Mouse (Mus musculus) G1E (cell line): ENCODE measurements around the gene Rgp1. TPM values are rescaled to one million over a fixed set of nuclear protein-coding genes. Genes with fewer than 3 reads are reported as not detected.

Experiments
- ATAC-seq: 2 replicates; pipeline ENCODE4 v1.8.0; 2016; ENCODE audit warnings: mild to moderate bottlenecking; ENCODE audit not compliant: insufficient number of reproducible peaks, poor library complexity, low FRiP score, severe bottlenecking; ENCODE audit errors: extremely low read depth
- DNase-seq: peaks from one replicate; pipeline ENCODE4 v3.0.0; 2012; ENCODE audit warnings: low spot score
- H3K27me3 ChIP-seq: 2 replicates; pipeline ENCODE4 v1.6.1; 2012; ENCODE audit warnings: mild to moderate bottlenecking, low read length, inconsistent platforms; ENCODE audit not compliant: insufficient read depth
- H3K36me3 ChIP-seq: replicated peaks from 2 replicates; pipeline ENCODE3; 2012; ENCODE audit warnings: mild to moderate bottlenecking, inconsistent platforms
- H3K4me1 ChIP-seq: 2 replicates; pipeline ENCODE4 v1.6.1; 2012; ENCODE audit warnings: low read depth, low read length, inconsistent platforms, mixed read lengths; ENCODE audit not compliant: insufficient read depth
- H3K4me3 ChIP-seq: 2 replicates; pipeline ENCODE4 v1.5.1; 2012; ENCODE audit warnings: low read depth, mild to moderate bottlenecking, inconsistent platforms, low read length, moderate library complexity, mixed read lengths
- H3K9me3 ChIP-seq: replicated peaks from 2 replicates; pipeline ENCODE4 v1.6.1; 2012; ENCODE audit warnings: inconsistent platforms
- CTCF ChIP-seq: IDR thresholded peaks from 2 replicates; pipeline ENCODE4 v1.5.1; 2012; ENCODE audit warnings: low read depth, low read length, inconsistent platforms, mixed read lengths
- GATA1 ChIP-seq: IDR thresholded peaks from 2 replicates; pipeline ENCODE4 v1.6.1; 2012; ENCODE audit warnings: borderline replicate concordance, low read length, inconsistent platforms, mixed read lengths
- GATA2 ChIP-seq: IDR thresholded peaks from 2 replicates; pipeline ENCODE4 v1.6.1; 2012; ENCODE audit warnings: low read depth, low read length, inconsistent platforms, borderline replicate concordance
- POLR2AphosphoS5 ChIP-seq: IDR thresholded peaks from 2 replicates; pipeline ENCODE4 v1.6.1; 2012; ENCODE audit warnings: low read depth, low read length, inconsistent platforms; ENCODE audit not compliant: insufficient replicate concordance
- TAL1 ChIP-seq: conservative IDR thresholded peaks from 2 replicates; pipeline ENCODE4 v1.6.1; 2012; ENCODE audit warnings: low read depth, low read length, inconsistent platforms, mixed read lengths
- polyA plus RNA-seq: library from polyadenylated mRNA; stranded (reverse); fragments of >175 nt; gene quantifications from 2 replicates; pipeline ENCODE4 v1.2.3, GENCODE M21; 2012
- total RNA-seq, 2 experiments: library from RNA; stranded (forward) in 1 of 2; stranded (reverse) in 1 of 2; fragments of 200-1000 nt in 1 of 2; fragments of >200 nt in 1 of 2; fragmentation: Nextera tagmentation in 1 of 2; gene quantifications; 2 replicates each; pipeline ENCODE4 v1.2.3; 2014 to 2017

Rgp1 gene
- total and polyA plus RNA-seq, 3 experiments = 23.2 to 105 (median 48.5) TPM

DNA sequence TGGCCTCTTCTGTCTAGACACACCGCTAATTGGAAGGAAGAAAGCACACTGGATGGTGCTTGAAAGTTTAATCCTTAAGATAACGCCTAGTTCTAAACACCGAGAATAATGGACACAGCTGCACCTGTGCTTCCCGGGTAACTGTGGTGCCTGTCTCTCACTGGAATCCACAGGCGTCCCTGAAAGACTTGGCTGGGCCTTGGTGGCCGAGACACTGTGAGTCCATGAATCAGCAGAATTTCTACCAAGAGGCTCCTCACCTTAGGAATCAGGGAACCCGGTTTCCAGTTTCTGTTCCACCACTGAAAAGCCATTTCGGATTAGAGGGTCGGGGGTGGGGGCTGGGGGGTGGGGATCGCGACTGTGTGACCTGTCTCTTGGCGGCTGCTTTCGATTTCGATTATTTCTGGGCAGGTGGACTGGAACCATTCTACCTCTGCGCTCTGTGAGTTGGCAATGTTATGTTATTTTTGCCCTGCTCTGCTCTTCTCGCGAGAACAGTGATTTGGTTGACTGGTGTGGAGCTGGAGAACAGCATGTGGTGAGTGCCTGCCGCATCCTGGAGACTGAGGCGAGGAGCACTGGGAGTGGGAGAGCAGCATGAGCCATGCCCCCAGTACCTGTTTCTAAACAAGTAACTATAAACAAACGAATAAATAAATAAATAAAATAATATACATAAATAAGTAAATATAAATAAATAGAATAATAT is 50.7 kb downstream of the Rgp1 start:
- Histone ChIP-seq H3K4me1 (peaks cover 26% of the 10 kb centered on the region), H3K27me3 (peaks cover 33% of the 10 kb centered on the region), H3K4me3 (no peak overlapping the region), H3K9me3 (peaks cover 15% of the 10 kb centered on the region), H3K36me3 (no peaks in the 10 kb centered on the region)
- no peak for TF ChIP-seq POLR2AphosphoS5
- no peak for TF ChIP-seq GATA2
- no peak for TF ChIP-seq GATA1
- no peak for TF ChIP-seq TAL1
- no peak for TF ChIP-seq CTCF
- ATAC-seq = no peak
- no peak for DNase-seq

DNA sequence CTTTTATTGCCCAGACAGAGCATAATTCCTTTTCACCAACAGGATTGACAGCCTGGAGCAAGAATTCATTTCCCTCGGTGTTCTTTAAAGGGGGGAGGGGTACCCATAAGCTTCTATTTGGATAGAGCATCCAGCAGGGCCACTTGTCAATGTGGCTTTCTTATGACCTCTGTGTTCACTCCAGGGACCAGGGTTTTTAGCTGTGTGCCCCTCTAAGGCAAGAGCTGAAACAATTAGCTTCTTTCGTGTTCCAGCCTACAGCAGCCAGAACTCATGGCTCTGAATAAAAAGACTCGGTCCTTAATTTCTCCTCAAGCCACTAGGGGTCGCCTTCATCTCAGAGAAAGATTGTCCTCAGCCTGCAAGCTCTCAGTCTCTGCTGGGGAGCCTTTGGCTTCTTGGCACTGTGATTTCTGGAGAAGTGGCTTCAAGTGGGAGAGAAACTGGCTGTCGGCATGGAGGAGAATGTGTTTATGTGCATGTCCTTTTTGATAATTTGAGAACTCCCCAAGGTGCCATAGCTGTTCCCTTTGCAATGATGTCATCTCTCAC is 51.6 kb downstream of the Rgp1 start:
- DNase-seq (peak; percentile 75), ATAC-seq (peak; percentile 34; the same call in 1 of the 2 replicates)
- peaks cover 38% of the 10 kb centered on the region for H3K27me3 ChIP-seq
- peaks cover 26% of the 10 kb centered on the region for H3K4me1 ChIP-seq
- H3K4me3 ChIP-seq = no peak overlapping the region
- no peaks in the 10 kb centered on the region for H3K36me3 ChIP-seq
- no peak for TF ChIP-seq GATA2
- peak; percentile 39; the same call in 1 of the 2 replicates for TF ChIP-seq CTCF
- peaks cover 13% of the 10 kb centered on the region for H3K9me3 ChIP-seq

DNA sequence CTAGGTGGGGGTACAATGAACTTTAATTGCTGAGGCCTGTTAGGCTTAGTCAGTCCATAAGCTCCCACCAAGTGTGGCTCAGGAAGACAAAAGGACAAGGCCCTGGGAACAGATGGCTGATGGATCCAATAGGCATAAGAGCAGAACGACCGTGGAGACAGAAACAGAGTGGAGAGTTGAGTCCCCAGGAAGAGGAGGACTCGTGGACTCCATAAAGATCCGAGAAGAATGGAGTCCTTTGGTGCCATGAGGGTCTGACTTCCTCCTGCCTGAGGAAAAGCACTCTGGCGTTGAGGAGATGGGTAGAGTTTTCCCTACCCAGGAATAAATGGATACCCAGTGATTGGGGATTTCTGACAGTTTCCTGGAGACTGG is 52.1 kb downstream of the Rgp1 start:
- peak overlapping the region; percentile 72; the same call in 1 of the 2 replicates for H3K4me3 ChIP-seq
- peaks cover 44% of the 10 kb centered on the region for H3K27me3 ChIP-seq
- peaks cover 26% of the 10 kb centered on the region for H3K4me1 ChIP-seq
- DNase-seq = no peak
- H3K36me3 ChIP-seq = no peaks in the 10 kb centered on the region
- no peak for ATAC-seq
- TF ChIP-seq POLR2AphosphoS5 (no peak), TAL1 (no peak), GATA1 (no peak), GATA2 (no peak), CTCF (no peak)
- H3K9me3 ChIP-seq = peaks cover 8% of the 10 kb centered on the region

DNA sequence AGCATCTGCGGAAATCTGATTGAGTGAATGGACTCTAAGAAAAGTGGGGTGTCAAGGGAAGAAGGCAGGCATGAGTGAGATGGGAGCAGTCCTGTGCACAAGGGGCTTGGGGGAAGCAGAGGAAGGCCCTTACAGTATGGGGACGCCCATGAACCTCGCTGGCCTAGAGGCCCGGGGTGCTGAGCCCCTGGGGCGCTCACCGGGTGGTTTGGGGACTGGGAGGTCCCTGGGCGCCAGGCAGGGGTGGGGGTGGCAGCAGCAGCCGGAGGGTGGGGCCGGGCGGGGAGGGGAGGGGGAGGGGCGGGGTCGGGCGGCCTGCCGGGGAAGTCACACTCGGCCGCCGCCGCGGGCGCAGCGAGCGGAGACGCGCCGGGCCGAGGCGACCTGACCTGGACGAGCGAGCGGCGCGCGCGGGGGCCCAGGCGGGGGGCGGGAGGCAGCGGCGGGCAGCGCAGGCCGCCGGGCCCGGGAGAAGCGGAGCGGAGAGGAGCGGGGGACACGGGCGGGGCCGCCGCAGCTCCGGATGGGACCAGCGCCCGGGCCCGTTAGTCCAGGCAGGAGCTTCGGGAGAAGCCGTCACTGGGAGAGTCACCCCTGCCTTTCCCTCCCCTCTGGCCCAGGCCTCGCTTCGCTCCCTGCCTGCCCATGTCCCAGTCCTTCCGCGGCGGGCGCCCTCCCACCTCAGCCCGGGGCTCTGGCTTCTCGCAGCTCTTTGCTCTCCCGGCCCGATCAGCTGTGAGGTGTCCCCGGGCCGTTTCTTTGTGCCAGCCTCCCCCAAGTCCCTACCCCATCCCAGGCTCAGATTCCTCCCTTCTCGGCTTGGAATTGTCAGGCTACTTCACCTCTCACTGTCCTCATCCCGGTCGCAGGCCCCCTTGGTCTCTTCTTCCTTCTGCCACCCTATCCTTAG is 52.8 kb downstream of the Rgp1 start, which contains the start of gene Npr2:
Npr2 (plus strand) TSS at position 890 of the 910 bp plus-strand sequence.
- TF ChIP-seq TAL1 (no peak), CTCF (no peak), POLR2AphosphoS5 (no peak), GATA1 (no peak), GATA2 (no peak)
- peaks cover 5% of the 10 kb centered on the region for H3K9me3 ChIP-seq
- no peaks in the 10 kb centered on the region for H3K36me3 ChIP-seq
- DNase-seq = peak; percentile 32
- H3K27me3 ChIP-seq = peaks cover 50% of the 10 kb centered on the region
- ATAC-seq = no peak
- H3K4me3 ChIP-seq = peak within 1 kb of the TSS; percentile 72
- peaks cover 26% of the 10 kb centered on the region for H3K4me1 ChIP-seq

DNA sequence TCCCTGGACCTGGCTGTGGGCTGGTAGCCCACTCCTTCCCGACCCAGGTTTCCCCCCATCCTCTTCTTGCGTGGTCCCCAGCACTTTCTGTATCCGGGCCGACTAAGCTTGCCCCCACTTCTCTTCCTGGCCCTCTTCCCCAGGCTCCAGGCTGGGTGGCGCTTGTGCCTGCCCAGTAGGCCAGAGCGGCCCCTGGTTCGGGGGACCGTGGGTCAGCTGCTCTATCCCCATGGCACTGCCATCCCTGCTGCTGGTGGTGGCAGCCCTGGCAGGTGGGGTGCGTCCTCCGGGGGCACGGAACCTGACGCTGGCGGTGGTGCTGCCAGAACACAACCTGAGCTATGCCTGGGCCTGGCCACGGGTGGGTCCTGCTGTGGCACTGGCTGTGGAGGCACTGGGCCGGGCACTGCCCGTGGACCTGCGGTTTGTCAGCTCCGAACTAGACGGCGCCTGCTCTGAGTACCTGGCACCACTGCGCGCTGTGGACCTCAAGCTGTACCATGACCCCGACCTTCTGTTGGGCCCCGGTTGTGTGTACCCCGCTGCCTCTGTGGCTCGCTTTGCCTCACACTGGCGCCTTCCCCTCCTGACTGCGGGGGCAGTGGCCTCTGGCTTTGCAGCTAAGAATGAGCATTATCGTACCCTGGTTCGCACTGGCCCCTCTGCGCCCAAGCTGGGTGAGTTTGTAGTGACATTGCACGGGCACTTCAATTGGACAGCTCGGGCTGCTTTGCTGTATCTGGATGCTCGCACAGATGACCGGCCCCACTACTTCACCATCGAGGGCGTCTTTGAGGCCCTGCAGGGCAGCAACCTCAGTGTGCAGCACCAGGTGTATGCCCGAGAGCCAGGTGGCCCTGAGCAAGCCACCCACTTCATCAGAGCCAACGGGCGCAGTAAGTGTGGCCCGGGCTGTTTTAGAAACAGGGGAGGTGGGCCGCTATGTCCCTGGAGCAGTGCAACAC is 53.7 kb downstream of the Rgp1 start:
- DNase-seq (no peak), ATAC-seq (no peak)
- no peaks in the 10 kb centered on the region for H3K36me3 ChIP-seq
- peaks cover 26% of the 10 kb centered on the region for H3K4me1 ChIP-seq
- no peaks in the 10 kb centered on the region for H3K9me3 ChIP-seq
- peaks cover 55% of the 10 kb centered on the region for H3K27me3 ChIP-seq
- TF ChIP-seq CTCF (no peak), TAL1 (no peak), GATA2 (no peak), POLR2AphosphoS5 (no peak), GATA1 (no peak)
- H3K4me3 ChIP-seq = peak overlapping the region; percentile 72; the same call in 1 of the 2 replicates

DNA sequence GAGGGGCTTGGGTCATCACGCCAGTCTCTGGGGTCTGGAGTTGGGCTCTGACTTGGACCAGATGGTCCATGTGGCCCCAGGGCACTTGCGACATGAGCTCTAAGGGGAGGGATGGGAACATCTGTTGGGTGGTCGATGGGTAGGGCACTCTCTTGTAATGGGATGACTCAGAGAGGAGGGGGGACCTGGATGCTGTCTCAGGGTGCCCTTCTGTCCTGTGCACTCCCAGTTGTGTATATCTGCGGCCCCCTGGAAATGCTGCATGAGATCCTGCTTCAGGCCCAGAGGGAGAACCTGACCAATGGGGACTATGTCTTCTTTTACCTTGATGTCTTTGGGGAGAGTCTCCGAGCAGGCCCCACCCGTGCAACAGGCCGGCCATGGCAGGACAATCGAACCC is 54.8 kb downstream of the Rgp1 start:
- H3K4me1 ChIP-seq = peaks cover 26% of the 10 kb centered on the region
- no peak overlapping the region for H3K4me3 ChIP-seq
- ATAC-seq (no peak), DNase-seq (no peak)
- H3K36me3 ChIP-seq = no peaks in the 10 kb centered on the region
- H3K27me3 ChIP-seq = peaks cover 55% of the 10 kb centered on the region
- H3K9me3 ChIP-seq = no peaks in the 10 kb centered on the region
- TF ChIP-seq GATA1 = no peak
- no peak for TF ChIP-seq TAL1
- TF ChIP-seq CTCF = no peak
- TF ChIP-seq GATA2 = no peak
- no peak for TF ChIP-seq POLR2AphosphoS5
